Mouse (Mus musculus) forebrain, embryonic 13.5 days (tissue): Measurements from ENCODE around the gene Pfkp. TPM values are rescaled to one million over a fixed set of nuclear protein-coding genes. Genes with fewer than 3 reads are reported as not detected.

Experiments
- ATAC-seq: fragments of 200-750 bp; cut with Nextera tagmentation; 2 replicates; pipeline ENCODE4 v1.8.0; 2017
- H3K27ac ChIP-seq: fragments of 300-500 bp; sonication (generic); 2 replicates; pipeline ENCODE4 v1.5.1; 2015; ENCODE audit warnings: inconsistent platforms, mild to moderate bottlenecking, moderate library complexity
- H3K27me3 ChIP-seq: fragments of 300-500 bp; sonication (generic); 2 replicates; pipeline ENCODE4 v1.6.1; 2015; ENCODE audit warnings: mild to moderate bottlenecking, inconsistent platforms
- H3K36me3 ChIP-seq: fragments of 300-500 bp; sonication (generic); 2 replicates; pipeline ENCODE4 v1.6.1; 2015; ENCODE audit warnings: mild to moderate bottlenecking, inconsistent platforms; ENCODE audit not compliant: poor library complexity, severe bottlenecking
- H3K4me1 ChIP-seq: fragments of 300-500 bp; sonication (generic); 2 replicates; pipeline ENCODE4 v1.6.1; 2015; ENCODE audit warnings: inconsistent platforms
- H3K4me2 ChIP-seq: fragments of 300-500 bp; sonication (generic); 2 replicates; pipeline ENCODE4 v1.6.1; 2015; ENCODE audit warnings: inconsistent platforms, mild to moderate bottlenecking, moderate library complexity
- H3K4me3 ChIP-seq: fragments of 300-500 bp; sonication (generic); 2 replicates; pipeline ENCODE4 v1.5.1; 2015; ENCODE audit warnings: mild to moderate bottlenecking, inconsistent platforms
- H3K9ac ChIP-seq: fragments of 300-500 bp; sonication (generic); 2 replicates; pipeline ENCODE4 v1.6.1; 2015; ENCODE audit warnings: mild to moderate bottlenecking, inconsistent platforms
- H3K9me3 ChIP-seq: fragments of 300-500 bp; sonication (generic); replicated peaks from 2 replicates; pipeline ENCODE4 v1.6.1; 2016; ENCODE audit warnings: inconsistent platforms
- WGBS: fragments of 180-500 bp; shearing (Covaris S2); methylation state at CpG from one replicate; pipeline ENCODE4 v1.1.7; 2015; 5-methylcytosine and 5-hydroxymethylcytosine counted together
- polyA plus RNA-seq: library from polyadenylated mRNA; unstranded; fragments of >200 nt; fragmentation: Nextera tagmentation; extraction: Ambion mirVana; gene quantifications from 2 replicates; pipeline ENCODE4 v1.2.1, GENCODE M21; 2015

Gene Pfkp
- polyA plus RNA-seq, 1 experiment from 2014 or later = 53.1 TPM

GRCm38 (mm10) chr13:6635138-6636076 lies 13.2 kb downstream of the Pfkp start:
- H3K36me3 ChIP-seq = no peaks in the 10 kb centered on the region
- 77% methylated on average over 11 of the region's 11 CpGs for WGBS
- no peaks in the 10 kb centered on the region for H3K4me1 ChIP-seq
- no peak overlapping the region for H3K27ac ChIP-seq
- no peak overlapping the region for H3K4me2 ChIP-seq
- ATAC-seq = no peak
- no peaks in the 10 kb centered on the region for H3K9me3 ChIP-seq
- no peaks in the 10 kb centered on the region for H3K27me3 ChIP-seq
- H3K9ac ChIP-seq = no peak overlapping the region
- H3K4me3 ChIP-seq = no peak overlapping the region

- no peak overlapping the region for H3K9ac ChIP-seq
- no peak overlapping the region for H3K4me3 ChIP-seq
- no peak overlapping the region for H3K27ac ChIP-seq
- ATAC-seq = no peak
- 86% methylated on average over 12 of the region's 12 CpGs for WGBS
- no peaks in the 10 kb centered on the region for H3K36me3 ChIP-seq
- H3K27me3 ChIP-seq = no peaks in the 10 kb centered on the region
- H3K9me3 ChIP-seq = no peaks in the 10 kb centered on the region
- H3K4me2 ChIP-seq = no peak overlapping the region
- no peaks in the 10 kb centered on the region for H3K4me1 ChIP-seq
These were observed 14.5 kb downstream of the Pfkp start for GRCm38 (mm10) chr13:6634063-6634462.

GRCm38 (mm10) chr13:6633524-6633923 lies 15.1 kb downstream of the Pfkp start:
- Histone ChIP-seq H3K4me3 (no peak overlapping the region), H3K27ac (no peak overlapping the region), H3K27me3 (no peaks in the 10 kb centered on the region), H3K4me1 (no peaks in the 10 kb centered on the region), H3K9ac (no peak overlapping the region), H3K9me3 (no peaks in the 10 kb centered on the region), H3K36me3 (no peaks in the 10 kb centered on the region), H3K4me2 (no peak overlapping the region)
- ATAC-seq = no peak
- WGBS = 77% methylated on average over 7 of the region's 7 CpGs

DNA sequence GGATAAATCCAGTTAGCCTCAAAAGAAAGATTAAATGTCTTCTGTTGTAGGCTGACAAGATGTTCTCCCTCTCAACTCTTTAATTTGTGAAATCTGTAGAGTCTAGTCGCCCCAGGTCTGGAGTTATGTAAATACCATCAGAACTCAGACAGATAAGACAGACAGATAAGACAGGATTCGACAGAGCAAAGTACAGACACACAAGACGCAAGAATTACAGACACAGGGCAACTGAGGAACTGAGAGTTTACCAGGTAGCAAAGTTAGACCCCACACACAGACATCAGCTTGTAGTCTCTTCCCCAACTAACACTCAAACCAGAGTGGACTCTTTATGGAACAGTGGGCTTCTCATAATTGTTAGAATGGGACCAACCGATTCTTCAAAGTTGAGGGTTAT lies 15.6 kb downstream of the Pfkp start:
- no peak overlapping the region for H3K4me2 ChIP-seq
- no peaks in the 10 kb centered on the region for H3K9me3 ChIP-seq
- WGBS = 81% methylated on average over 4 of the region's 4 CpGs
- H3K36me3 ChIP-seq = no peaks in the 10 kb centered on the region
- no peak overlapping the region for H3K4me3 ChIP-seq
- ATAC-seq = no peak
- H3K9ac ChIP-seq = no peak overlapping the region
- no peaks in the 10 kb centered on the region for H3K4me1 ChIP-seq
- H3K27me3 ChIP-seq = no peaks in the 10 kb centered on the region
- H3K27ac ChIP-seq = no peak overlapping the region

- ATAC-seq = no peak
- H3K4me2 ChIP-seq = no peak overlapping the region
- H3K36me3 ChIP-seq = no peaks in the 10 kb centered on the region
- no peak overlapping the region for H3K27ac ChIP-seq
- no peaks in the 10 kb centered on the region for H3K27me3 ChIP-seq
- H3K9me3 ChIP-seq = no peaks in the 10 kb centered on the region
- 79% methylated on average over 8 of the region's 8 CpGs for WGBS
- no peak overlapping the region for H3K9ac ChIP-seq
- H3K4me1 ChIP-seq = no peaks in the 10 kb centered on the region
- H3K4me3 ChIP-seq = no peak overlapping the region
These were observed 16.1 kb downstream of the Pfkp start for GRCm38 (mm10) chr13:6632513-6632912.

DNA sequence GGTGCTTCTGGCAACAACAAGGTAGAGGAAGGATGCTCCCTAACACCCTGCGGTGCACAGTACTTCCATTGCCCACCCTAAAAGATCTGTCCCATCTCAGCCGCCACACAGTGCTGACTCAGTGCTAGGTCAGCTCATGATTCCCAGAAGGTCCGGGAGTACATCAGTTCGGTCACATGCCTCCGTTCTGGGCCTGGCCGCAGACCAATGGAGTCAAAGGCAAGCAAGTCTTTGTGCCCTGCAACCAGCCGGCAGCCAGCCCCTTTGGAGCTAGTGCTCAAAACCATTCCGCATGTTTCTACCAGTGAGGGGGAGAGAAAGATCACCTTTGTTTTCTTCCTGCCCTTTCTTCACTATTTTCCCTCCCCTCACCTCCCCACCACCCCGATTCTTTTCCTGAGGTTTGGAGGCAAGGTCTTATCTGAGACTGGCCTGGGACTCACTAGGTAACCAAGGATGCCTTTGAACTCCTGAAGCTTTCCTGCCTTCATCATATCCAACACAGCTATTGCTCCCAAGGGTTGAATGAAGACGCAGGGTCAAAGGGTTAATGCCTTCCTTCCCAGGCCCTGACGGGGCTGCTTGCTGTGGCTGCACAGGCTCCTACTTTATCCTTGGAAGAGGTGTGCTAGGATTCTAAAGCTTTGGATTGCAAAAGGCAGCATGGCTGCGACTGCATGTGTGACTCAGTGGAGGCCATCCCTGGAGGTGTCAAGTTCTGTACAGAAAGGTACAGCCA lies 16.6 kb downstream of the Pfkp start:
- 73% methylated on average over 12 of the region's 12 CpGs for WGBS
- ATAC-seq = no peak
- Histone ChIP-seq H3K9me3 (no peaks in the 10 kb centered on the region), H3K9ac (no peak overlapping the region), H3K27ac (no peak overlapping the region), H3K4me2 (no peak overlapping the region), H3K36me3 (no peaks in the 10 kb centered on the region), H3K4me3 (no peak overlapping the region), H3K4me1 (no peaks in the 10 kb centered on the region), H3K27me3 (no peaks in the 10 kb centered on the region)

- Histone ChIP-seq H3K9ac (no peak overlapping the region), H3K4me2 (no peak overlapping the region), H3K9me3 (no peaks in the 10 kb centered on the region), H3K27me3 (no peaks in the 10 kb centered on the region), H3K27ac (no peak overlapping the region), H3K4me3 (no peak overlapping the region), H3K4me1 (no peaks in the 10 kb centered on the region), H3K36me3 (no peaks in the 10 kb centered on the region)
- no peak for ATAC-seq
- WGBS = 88% methylated on average over 5 of the region's 5 CpGs
These were observed 17.9 kb downstream of the Pfkp start for GRCm38 (mm10) chr13:6630660-6631059.

DNA sequence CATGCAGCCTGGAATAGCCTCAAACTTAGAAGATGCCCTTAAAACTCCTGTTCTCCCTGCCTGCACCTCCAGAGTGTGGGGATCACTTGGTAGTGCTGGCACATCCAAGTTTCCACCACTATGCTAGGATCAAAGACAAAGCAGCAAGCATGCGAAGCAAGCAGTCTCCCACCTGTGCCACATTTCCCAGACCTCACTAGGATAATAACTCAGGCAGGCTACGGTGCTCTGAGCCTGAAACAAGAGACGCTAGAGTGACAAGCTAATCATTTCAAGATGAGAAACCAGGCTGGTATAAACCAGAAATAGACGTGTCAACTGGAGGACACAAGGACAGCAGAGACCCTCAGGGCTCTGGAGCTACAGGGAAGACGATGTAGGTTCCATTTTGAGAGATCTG lies 18.6 kb downstream of the Pfkp start:
- H3K36me3 ChIP-seq = no peaks in the 10 kb centered on the region
- WGBS = 80% methylated on average over 5 of the region's 5 CpGs
- H3K27ac ChIP-seq = no peak overlapping the region
- no peaks in the 10 kb centered on the region for H3K4me1 ChIP-seq
- H3K27me3 ChIP-seq = no peaks in the 10 kb centered on the region
- no peak overlapping the region for H3K4me3 ChIP-seq
- ATAC-seq = no peak
- no peaks in the 10 kb centered on the region for H3K9me3 ChIP-seq
- no peak overlapping the region for H3K4me2 ChIP-seq
- no peak overlapping the region for H3K9ac ChIP-seq

- 84% methylated on average over 14 of the region's 14 CpGs for WGBS
- no peaks in the 10 kb centered on the region for H3K9me3 ChIP-seq
These were observed 19.4 kb downstream of the Pfkp start for GRCm38 (mm10) chr13:6628998-6629764.

DNA sequence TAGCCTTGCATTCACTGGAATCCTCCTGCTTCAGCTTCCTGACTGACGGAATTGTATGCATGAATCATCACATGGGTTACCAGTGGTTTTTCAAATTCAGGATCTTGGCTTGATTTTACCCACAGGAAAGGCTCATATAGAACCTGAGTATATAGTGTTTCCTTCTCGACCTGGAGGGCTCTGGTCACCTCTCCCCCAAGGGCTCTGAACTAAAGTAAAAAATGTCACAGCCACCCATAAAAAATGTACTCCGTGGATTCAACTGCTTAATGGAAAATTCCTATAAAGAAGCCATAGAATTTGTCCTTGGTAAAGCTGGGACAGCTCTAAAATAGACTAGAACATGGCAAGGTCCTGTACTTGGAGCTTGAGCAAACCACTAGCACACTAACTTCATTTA lies 20.3 kb downstream of the Pfkp start:
- 84% methylated on average over 3 of the region's 3 CpGs for WGBS
- no peak overlapping the region for H3K4me3 ChIP-seq
- ATAC-seq = no peak
- no peaks in the 10 kb centered on the region for H3K27me3 ChIP-seq
- H3K9ac ChIP-seq = no peak overlapping the region
- H3K27ac ChIP-seq = no peak overlapping the region
- no peak overlapping the region for H3K4me2 ChIP-seq
- no peaks in the 10 kb centered on the region for H3K9me3 ChIP-seq
- H3K36me3 ChIP-seq = no peaks in the 10 kb centered on the region
- no peaks in the 10 kb centered on the region for H3K4me1 ChIP-seq

More at GRCm38 (mm10) chr13:6628998-6629764, 19.4 kb downstream of the Pfkp start:
- no peak for ATAC-seq
- Histone ChIP-seq H3K4me1 (no peaks in the 10 kb centered on the region), H3K27ac (no peak overlapping the region), H3K36me3 (no peaks in the 10 kb centered on the region), H3K9ac (no peak overlapping the region), H3K27me3 (no peaks in the 10 kb centered on the region), H3K4me2 (no peak overlapping the region), H3K4me3 (no peak overlapping the region)

DNA sequence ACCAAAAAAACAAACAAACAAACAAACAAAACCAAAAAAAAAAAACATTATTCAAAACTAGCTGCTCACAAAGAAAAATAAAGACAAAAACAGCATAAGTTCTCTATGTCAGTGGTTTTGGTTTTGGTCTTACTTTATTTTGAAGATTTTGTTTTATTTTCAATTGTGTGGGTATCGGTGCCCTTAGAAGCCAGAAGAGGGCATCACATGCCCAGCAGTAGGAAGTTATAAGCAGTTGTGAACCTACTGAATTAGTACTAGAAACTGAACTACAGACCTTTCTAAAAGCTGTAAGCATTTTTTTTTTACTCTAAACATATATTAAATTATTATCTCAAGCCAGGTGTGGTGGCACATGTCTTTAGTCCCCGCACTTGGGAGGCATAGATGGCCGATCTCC lies 21.2 kb downstream of the Pfkp start:
- Histone ChIP-seq H3K27ac (no peak overlapping the region), H3K4me2 (no peak overlapping the region), H3K9ac (no peak overlapping the region), H3K4me1 (no peaks in the 10 kb centered on the region), H3K9me3 (no peaks in the 10 kb centered on the region), H3K36me3 (no peaks in the 10 kb centered on the region), H3K27me3 (no peaks in the 10 kb centered on the region), H3K4me3 (no peak overlapping the region)
- ATAC-seq = no peak
- WGBS = 92% methylated on average over 3 of the region's 3 CpGs
